Mouse (Mus musculus): ENCODE results near the gene Adipoq. TPM values are rescaled to one million over a fixed set of nuclear protein-coding genes. Genes with fewer than 3 reads are reported as not detected.
"Not testable (repeated sequence)": the region's sequence is repeated elsewhere in the genome, so short reads cannot be mapped to it uniquely, and the experiment has no call there.

Adipoq gene
- not detected for total RNA-seq (2021)

DNA sequence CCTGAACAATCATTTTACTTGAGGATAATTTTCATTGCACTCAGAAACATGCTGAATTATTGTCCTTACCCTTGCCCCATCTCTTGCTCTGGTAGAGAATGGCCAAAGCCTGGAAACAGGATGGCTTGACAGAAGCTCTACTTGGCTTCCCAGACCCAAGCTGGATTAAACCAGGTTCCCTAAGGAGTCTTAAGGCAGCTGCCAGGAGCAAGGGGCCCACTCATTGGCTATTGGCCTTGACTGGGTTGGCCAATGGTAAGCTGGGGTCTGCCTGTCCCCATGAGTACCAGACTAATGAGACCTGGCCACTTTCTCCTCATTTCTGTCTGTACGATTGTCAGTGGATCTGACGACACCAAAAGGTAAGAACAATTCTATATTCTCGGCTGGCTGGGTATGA is at the start of gene Adipoq:
Adipoq (plus strand) TSS at position 257 of the 400 bp plus-strand sequence.
- DNase-seq = no peak

DNA sequence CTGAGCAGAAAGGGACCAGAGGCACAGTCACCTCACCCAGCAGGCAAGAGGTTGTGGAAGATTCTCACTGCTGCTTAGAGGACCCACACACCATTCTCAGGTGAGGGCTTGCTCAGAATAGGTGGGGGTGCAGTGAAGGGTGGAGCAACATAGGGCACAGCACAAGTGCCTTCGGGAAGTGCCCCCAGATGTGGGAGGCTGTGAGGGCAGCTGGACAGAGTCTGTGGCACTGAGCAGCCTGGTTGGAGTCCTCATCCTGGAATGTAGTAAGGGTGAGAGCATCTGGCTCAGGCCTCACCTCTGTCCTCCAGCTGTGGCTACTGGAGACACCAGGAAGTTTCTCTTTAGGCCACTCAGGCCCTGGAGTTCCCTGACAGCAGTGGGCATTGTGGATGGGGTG is 49.5 kb upstream of the Adipoq start:
- not testable (repeated sequence) for DNase-seq

DNA sequence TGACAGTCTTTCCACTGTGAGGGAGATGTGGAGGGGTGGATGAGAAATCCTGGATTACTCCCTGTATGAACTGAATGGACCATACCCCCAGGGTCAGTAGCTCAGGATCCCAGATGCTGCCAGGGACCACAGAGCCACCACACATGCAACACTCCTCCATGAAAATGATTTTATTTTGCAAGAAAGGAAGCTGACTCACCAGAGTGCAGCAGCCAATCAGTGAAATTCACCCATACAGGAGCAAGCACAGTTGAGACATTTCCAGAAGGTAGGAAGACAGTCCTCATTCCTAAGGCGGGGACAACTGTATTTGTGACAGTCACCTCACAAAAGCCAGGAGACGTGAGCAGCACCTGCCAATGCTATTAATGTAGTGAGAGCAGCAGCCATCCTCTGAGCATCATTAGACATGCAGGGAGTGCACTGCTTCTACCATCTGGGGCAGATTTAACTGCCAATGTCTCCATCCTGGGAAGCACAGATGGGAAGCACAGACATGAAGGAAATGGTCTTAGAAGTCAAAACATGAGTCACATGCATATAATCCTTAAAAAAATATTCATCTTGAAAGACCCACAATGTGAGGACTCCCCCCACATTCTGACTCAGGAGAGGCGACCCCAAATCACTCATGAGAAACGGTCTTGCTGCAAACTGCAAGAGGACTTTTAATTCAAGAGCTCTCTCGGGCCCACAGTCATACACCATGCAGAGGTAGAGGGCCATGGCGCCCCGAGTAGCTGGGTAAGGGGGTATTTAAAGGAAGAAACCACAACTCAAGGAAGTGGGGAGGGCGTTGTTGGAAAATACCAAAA is 48.8 kb upstream of the Adipoq start:
- DNase-seq = peak; percentile 45 to 49

DNA sequence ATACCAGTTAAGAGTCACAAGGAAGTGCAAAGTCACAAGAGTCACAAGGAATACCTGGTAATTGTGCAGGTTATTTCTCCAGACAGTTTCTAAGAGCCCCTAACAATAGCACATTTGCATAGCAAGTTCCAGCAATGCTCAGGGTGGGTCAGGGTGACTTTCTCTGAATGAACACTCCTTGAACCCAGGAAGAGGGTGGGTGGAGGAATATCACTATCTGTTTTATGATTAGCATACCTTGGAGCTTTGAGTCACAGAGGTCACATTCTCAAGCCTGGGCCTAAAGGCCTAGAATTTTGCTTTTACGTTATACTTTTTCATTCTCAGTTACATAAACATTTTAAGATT is 48.3 kb upstream of the Adipoq start:
- not testable (repeated sequence) for DNase-seq

DNA sequence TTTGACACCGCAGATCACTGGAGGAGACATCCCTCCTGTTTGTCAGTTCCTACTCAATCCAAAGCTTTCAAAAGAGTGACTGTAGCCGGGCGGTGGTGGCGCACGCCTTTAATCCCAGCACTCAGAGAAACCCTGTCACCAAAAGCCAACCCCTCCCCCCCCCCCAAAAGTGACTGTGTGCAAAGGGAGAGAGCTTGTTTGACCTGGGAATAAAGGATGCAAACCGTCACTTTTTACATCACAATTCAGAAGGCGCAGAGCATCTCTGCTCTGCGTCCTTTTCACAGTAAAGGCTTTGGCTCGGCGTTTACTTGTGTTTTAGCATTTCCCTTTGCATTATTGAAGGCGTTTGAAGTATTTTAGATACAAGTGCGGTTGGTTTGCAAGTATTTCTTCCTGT is 46.7 kb upstream of the Adipoq start:
- no peak for DNase-seq

DNA sequence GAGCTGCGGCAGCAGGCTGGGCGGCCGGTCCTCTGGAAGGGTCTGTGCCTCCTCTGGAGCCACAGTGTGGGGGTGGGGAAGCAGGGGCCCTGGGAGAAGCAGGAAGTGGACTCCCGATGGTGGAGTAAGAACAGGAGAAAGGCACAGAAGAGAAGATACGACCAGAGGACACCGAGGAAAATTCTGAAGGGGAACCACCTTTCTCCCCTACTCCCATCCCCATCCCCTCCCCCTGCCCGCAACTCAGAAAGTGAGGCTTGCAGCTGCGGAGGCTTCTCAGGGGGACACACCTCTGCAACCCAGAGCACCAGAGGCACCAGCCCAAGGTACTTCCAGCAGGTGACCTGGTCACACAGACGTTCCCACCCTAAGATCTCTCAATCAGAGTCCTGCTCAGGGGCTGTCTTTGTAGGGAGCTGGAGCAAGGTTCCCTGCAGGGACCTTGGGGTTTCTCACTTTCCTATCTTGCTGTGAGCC is 46.2 kb upstream of the Adipoq start:
- DNase-seq = no peak

DNA sequence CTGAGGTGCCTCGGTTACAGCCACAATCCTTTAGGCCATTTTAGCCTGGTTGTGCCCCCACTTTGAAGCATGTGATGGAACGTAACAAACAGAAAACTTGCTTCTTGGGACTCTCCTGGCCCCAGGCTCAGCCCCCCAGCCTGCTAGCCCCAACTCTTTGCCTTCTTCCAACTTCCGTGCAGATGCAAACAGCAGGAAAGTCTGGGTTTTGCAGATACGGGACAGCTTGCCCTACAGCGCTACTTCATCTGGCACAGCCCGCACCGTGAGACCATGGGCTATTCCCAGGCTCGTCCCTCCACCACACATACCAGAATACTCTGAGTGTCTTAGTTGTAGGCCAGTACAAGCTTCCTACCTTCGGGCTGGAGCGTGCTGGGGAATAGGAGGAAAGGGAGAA is 45.7 kb upstream of the Adipoq start:
- DNase-seq = no peak

DNA sequence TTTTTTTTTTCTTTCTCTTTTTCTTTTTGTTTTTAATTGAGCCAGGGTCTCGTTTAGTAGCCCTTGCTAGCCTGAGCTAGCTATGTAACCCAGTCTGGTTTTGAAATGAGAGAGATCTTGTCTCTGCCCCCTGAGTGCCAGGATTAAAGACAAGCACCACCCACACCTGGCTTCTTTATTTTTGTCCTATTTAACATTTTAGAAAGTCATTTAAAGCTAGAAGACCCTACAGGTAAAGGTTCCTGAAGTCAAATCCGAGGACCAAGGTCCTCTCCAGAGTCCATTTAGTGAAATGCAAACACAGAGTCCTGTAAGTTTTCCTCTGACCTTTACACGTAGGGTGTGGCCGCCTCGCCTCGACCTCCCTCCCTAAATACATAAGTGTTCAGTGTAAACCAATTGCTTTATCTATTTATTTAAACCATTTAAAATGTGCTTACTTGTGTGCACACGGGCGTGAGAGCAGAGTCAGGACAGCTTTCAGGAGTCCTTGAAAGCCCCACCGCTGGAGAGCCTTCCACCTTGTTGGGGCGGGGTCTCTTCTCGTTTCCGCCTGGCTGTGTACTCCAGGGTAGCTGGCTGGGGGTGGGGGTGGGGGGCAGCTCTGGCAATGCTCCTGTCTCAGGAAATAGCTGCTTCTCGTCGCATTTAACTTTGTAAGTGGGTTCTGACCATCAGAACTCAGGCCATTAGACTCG is 43.8 kb upstream of the Adipoq start:
- DNase-seq = no peak

DNA sequence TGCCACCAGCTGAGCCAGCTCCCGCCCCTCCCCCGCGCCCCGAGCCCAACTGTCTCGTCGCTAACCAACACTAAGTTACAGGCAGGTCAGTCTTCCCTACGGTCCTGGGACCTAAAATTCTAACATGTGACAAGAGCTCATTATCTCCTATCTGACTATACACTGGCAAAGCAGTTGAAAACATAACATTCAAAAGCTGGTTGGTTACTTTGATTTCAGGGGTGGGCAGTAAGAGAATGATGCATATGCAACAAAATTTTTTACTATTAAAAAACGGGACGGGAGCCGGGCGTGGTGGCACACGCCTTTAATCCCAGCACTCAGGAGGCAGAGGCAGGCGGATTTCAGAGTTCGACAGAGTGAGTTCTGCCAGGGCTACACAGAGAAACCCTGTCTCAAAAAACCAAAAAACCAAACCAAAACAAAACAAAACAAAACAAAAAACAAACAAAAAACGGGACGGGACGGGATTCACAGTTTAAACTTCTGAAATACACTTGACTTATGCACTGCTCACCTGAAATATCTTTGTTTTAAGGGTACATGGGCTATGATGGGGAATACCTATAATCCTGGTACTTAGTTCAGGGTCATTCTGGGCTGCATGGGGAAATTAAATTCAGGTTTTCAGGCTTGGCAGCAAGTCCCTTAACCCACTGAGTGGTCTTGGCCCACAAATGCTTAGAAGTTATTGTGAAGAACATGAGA is 43.1 kb upstream of the Adipoq start:
- no peak for DNase-seq

DNA sequence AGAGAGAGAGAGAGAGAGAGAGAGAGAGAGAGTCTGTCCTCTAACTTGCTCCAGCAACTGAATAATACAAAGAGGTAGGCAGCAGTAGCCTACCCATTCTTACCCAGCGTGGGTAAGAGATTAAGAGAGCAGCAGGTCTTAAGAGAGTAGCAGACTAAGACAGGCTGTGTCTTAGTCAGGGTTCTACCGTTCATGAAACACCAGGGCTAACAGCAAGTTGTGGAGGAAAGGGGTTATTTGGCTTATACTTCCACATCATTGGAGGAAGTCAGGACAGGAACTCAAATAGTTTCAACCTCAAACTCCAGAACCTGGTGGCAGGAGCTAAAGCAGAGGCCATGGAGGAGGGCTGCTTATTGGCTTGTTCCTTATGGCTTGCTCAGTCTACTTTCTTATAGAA is 42.5 kb upstream of the Adipoq start:
- no peak for DNase-seq

DNA sequence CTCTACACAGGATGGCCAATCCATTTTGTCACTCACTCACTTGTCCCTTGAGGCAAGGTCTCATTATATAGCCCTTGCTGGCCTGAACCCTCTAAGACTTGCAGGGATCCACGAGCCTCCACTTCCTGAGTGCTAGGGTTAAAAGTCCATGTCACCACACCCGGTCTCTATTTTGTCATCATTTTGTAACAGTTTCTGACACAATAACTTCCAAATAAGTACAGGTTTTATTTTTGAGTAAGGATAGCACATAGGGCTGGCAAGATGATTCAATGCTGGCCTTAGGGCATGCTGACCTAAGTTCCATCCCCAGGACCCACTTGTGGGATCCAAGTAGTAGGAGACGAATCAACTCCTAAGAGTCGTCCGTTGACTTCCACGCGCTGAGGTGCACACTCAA is 40.2 kb upstream of the Adipoq start:
- no peak for DNase-seq

DNA sequence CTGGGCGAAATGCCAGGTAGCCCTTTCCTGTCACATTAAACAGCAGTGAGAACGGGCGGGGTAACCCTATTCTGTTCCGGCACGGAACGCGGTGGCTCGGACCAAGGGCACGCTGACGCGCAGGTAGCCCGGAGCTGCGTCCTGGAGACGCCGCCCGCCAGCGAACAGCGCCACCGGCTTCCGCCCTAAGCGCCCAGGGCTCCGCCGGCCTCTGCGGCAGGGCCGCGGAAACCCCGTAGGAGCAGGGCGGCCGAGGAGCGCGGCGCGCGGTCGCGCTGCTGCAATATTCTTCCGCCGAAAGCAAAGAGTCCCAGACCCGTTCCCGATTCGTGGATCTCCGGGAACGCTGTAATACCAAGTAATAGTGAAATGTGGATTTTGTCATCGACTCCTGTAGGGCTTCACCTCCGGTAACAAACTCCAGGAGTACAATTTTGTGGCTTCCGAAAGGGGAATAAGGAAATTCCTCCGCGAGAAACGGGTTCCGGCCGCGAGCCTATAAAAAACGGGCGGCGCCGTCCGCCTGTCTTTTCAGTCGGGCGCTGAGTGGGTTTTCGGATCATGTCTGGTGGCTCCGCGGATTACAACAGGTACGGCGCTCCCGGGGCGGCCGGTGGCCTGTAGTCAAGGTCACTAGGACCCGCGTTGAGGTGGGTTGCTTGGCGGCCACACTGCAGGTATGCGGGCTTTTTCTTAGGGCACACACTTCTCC is 38.9 kb upstream of the Adipoq start, which contains the start of gene Eif4a2:
Eif4a2 (plus strand) TSS at position 214 of the 712 bp plus-strand sequence.
- peak; percentile 89 to 91 for DNase-seq

DNA sequence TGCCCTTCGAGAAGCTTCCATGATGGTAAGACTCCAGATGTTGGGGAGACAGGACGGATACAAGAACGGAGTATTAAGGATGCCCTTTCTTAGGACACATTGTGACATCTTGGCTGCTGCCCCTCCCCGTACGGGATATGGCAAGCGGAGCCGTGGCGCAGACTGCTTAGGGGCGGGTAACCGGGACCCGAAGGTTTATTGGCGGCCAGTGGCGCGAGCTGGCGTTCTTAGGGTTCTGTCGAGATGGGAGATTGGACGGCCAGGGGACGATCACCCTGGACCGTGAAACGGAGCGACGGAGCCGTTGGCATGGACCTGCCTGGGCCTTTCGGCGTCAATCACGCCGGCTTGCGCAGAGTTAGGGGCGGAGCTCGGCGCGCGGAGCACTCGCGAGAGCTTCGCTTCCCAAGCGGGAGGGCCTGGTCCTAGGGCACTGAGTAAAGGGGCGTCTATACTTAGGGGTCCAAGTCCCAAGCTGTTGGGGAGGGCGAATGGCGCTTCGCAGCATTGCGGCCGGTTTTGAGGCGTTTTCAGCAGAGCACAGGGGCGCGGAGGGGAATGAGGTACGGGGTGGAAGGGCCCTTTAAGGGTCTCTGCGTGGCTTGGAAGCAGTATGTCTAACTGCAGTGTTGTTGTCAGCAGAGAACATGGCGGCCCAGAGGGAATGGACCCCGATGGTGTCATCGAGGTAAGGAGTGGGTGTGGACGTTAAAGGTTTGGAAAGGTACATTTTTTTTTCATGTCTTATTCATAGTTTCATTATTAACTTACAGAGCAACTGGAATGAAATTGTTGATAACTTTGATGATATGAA is 38.2 kb upstream of the Adipoq start:
- DNase-seq = peak; percentile 81 to 83

DNA sequence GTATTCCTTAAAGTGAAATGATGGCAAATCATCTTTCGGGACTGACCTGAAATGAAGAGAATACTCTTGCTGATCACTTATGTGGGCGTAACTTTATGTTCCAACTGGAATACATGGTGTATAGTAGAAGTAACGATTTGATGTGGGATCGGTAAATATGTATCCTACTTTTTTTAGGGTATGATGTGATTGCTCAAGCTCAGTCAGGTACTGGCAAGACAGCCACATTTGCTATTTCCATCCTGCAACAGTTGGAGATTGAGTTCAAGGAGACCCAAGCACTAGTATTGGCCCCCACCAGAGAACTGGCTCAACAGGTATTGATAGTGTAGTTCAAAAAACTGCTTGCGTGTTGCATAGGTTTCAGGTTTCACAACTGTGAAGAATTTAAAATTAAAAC is 37.4 kb upstream of the Adipoq start:
- no peak for DNase-seq

DNA sequence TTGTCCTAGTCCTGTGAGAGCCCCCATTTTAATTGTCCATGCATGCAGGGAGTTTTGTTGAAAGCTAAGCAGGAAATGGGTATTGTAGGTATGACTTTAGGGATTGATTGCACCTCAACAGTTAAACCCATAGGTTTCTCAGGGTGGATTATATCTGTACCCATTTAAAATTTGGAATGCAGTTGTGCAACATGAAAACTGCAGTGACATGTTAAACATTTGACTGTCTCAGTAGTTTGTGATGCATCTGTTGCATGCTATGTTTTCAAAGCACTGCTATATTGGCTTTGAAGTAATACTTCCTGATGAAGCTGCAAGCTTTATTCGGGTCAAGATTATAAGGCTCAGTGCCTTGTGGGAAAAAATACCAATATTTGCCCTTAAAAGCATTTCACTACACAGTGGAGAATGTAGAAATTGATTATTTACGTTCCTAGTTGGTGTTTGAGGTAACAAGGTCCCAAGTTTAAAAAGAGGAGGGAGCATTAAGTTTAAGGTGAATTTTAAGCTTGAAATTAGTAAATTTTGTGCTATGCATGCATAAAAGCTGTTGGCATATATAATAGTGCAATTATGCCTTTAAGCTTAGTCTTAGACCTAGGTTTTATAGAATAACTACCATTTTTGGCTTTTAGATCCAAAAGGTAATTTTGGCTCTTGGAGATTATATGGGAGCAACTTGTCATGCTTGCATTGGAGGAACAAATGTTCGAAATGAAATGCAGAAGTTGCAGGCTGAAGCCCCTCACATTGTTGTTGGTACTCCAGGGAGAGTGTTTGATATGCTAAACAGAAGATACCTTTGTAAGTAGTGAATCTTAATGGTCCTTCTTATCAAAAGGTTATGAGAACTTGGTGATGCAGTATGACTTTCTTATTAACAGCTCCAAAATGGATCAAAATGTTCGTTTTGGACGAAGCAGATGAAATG is 36.7 kb upstream of the Adipoq start:
- no peak for DNase-seq

DNA sequence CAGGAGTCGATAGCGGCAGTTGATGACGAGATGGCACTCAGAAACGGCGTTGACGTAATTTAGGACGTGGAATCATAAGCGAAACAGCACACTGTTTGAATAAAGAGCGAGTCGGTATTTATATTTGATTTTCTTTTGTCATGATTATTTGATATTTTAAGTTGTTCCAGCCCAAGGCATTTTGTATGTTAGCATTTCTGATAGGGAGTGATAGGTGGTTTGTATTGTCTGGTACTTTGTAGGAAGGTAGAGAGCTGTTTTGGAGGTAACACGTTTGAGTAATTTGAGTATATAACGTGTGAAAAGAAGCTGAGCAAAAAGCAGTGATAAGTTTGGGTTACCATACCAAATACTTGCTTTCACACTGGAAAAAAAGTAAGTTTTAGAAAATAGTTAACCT is 34.0 kb upstream of the Adipoq start:
- DNase-seq = no peak

DNA sequence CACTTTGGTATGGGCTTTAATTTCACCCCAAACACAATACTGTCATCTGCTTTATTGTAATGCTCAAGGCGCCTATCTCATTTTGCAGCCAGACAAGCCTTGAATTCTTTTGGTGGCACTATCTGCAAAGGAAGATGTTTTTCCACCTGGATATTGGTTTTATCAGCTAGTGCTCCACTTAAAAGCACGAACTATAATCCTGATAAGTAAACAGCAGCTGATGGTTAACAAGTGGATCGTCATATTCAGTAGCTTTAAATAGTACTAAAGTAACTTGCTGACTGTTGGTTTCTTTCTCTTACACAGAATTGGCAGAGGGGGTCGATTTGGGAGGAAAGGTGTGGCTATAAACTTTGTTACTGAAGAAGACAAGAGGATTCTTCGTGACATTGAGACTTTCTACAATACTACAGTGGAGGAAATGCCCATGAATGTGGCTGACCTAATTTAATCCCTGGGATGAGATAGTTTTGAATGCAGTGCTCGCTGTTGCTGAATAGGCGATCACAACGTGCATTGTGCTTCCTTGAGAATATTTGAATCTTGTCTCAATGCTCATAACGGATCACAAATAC is 33.4 kb upstream of the Adipoq start:
- DNase-seq = no peak

DNA sequence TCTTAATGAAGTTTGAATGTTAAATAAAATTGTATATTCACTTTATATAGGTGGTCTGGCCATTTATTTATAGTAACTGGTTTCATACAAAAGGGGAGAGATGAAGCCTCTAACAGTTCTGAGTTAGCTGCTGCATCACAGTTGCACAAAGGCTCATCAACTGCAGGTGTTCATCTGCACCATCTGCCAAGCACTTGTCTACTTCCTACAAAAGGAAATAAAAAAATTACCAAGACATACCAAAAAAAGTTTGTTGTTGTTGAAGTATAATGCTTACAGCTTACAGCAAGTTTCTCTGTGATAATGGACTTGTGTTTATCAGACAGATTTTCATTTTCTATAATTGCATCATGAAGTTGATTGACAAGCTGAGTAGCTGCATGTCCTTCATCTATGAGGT is 32.4 kb upstream of the Adipoq start:
- no peak for DNase-seq

DNA sequence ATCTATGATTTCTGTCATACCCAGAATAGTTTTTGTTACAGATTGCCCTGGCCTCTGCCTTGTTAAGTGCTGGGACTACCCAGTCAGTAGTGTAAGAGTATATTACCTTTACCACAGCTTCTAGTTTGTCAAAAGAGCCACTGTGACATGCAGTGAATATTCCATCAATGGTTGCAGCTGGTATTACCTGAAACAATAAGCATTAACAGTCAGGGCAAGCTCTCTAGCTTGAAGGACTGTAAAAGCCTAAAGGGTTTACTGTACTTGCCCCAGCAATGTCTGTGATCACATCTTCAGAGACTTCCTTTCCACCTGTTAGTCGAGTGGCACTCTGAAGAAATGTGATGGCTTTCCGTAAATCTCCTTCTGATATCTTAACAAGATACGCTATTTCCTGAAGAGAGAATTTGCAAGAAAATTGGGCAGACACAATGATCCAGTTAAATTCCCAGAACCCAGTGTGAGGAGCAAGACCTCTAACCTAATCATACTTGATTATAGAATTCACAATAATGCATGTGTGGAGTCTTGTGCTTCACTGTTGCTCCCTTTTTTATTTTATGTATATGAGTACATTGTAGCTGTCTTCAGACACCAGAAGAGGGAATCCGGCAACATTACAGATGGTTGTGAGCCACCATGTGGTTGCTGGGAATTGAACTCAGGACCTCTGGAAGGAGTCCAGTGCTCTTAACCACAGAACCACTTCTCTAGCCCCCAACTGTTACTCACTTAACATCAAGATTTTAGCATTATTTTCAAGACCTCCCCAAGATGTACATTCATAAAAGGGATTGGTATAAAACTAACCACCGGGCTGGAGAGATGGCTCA is 31.8 kb upstream of the Adipoq start:
- DNase-seq = no peak
